Mouse (Mus musculus): ENCODE data around the gene F7. TPM values are rescaled to one million over a fixed set of nuclear protein-coding genes. Genes with fewer than 3 reads are reported as not detected.

The F7 gene
- polyA plus RNA-seq, 1 experiment: 1.3 TPM

- Histone ChIP-seq H3K4me1 (ENCODE audit: control insufficient read depth, insufficient read depth, low read length) (peaks cover 9% of the 10 kb centered on the region; the same call in 1 of the 2 replicates), H3K4me3 (replicated peaks; ENCODE audit: control insufficient read depth, low read depth, low read length) (no peak overlapping the region), H3K27ac (ENCODE audit: control insufficient read depth, insufficient read depth, low read depth, low read length, poor library complexity) (peak overlapping the region; percentile 49)
- TF ChIP-seq CTCF (IDR thresholded peaks at IDR 0.05; ENCODE audit: control insufficient read depth, insufficient read depth, low read length) (no peak), POLR2A (IDR thresholded peaks at IDR 0.05; ENCODE audit: borderline replicate concordance, control insufficient read depth, low read depth, low read length) (no peak)
- 61% methylated on average over 5 of the region's 5 CpGs for WGBS
These were observed 11.7 kb downstream of the F7 start for GRCm38 (mm10) chr8:13037569-13037968.

- Histone ChIP-seq H3K4me1 (ENCODE audit: control insufficient read depth, insufficient read depth, low read length) (peaks cover 9% of the 10 kb centered on the region; the same call in 1 of the 2 replicates), H3K27ac (ENCODE audit: control insufficient read depth, insufficient read depth, low read depth, low read length, poor library complexity) (peak overlapping the region; percentile 17; the same call in 1 of the 2 replicates), H3K4me3 (replicated peaks; ENCODE audit: control insufficient read depth, low read depth, low read length) (no peak overlapping the region)
- TF ChIP-seq CTCF (IDR thresholded peaks at IDR 0.05; ENCODE audit: control insufficient read depth, insufficient read depth, low read length): no peak
- no peak for TF ChIP-seq POLR2A (IDR thresholded peaks at IDR 0.05; ENCODE audit: borderline replicate concordance, control insufficient read depth, low read depth, low read length)
- WGBS: 28% methylated on average over 6 of the region's 6 CpGs
These were observed 13.2 kb downstream of the F7 start for GRCm38 (mm10) chr8:13039054-13039453.

DNA sequence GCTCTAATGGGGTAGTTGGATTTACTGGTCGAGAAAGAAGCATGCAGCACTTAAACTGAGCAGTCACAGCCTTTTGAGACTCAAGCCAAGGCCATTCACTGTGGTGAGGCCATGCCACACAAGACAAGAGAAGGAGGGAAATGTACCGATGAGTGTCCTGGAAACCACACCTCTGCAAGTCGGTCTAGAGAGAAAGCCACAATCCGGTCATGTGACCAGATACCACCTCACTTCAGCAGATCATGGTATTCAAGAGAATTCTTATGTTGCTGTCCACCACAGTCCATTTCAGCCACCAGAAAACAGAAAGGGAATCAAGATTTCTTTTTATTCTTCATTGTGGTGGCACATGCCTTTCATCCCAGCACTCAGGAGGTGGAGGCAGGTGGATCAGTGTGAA lies 15.6 kb downstream of the F7 start:
- TF ChIP-seq CTCF (IDR thresholded peaks at IDR 0.05; ENCODE audit: control insufficient read depth, insufficient read depth, low read length): no peak
- TF ChIP-seq POLR2A (IDR thresholded peaks at IDR 0.05; ENCODE audit: borderline replicate concordance, control insufficient read depth, low read depth, low read length): no peak
- WGBS: 28% methylated on average over 4 of the region's 4 CpGs
- H3K27ac ChIP-seq (ENCODE audit: control insufficient read depth, insufficient read depth, low read depth, low read length, poor library complexity): no peak overlapping the region
- H3K4me3 ChIP-seq (replicated peaks; ENCODE audit: control insufficient read depth, low read depth, low read length): no peak overlapping the region
- peaks cover 4% of the 10 kb centered on the region; the same call in 1 of the 2 replicates for H3K4me1 ChIP-seq (ENCODE audit: control insufficient read depth, insufficient read depth, low read length)

- Histone ChIP-seq H3K27ac (ENCODE audit: control insufficient read depth, insufficient read depth, low read depth, low read length, poor library complexity) (no peak overlapping the region), H3K4me3 (replicated peaks; ENCODE audit: control insufficient read depth, low read depth, low read length) (no peak overlapping the region), H3K4me1 (ENCODE audit: control insufficient read depth, insufficient read depth, low read length) (no peaks in the 10 kb centered on the region)
- TF ChIP-seq POLR2A (IDR thresholded peaks at IDR 0.05; ENCODE audit: borderline replicate concordance, control insufficient read depth, low read depth, low read length): no peak
- TF ChIP-seq CTCF (IDR thresholded peaks at IDR 0.05; ENCODE audit: control insufficient read depth, insufficient read depth, low read length): no peak
- 66% methylated on average over 5 of the region's 5 CpGs for WGBS
These were observed 21.8 kb downstream of the F7 start for GRCm38 (mm10) chr8:13047652-13048051.

DNA sequence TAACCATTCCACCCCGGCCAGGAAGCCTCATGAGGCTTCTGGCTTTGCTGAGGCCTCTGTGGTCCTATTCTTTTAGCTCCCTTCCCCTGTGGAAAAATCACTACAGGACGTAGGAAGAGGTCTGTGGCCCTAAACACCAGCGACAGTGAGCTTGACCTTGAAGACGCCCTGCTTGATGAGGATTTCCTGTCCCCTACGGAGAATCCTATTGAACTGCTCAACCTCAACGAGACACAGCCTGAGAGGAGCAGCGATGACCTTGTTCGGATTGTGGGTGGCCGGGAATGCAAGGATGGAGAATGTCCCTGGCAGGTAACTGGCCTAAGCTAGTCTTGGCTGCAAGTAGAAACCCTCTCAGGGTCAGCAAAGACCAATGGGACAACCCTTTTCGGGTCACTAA lies 24.7 kb downstream of the F7 start:
- Histone ChIP-seq H3K4me3 (replicated peaks; ENCODE audit: control insufficient read depth, low read depth, low read length) (no peak overlapping the region), H3K4me1 (ENCODE audit: control insufficient read depth, insufficient read depth, low read length) (no peaks in the 10 kb centered on the region), H3K27ac (ENCODE audit: control insufficient read depth, insufficient read depth, low read depth, low read length, poor library complexity) (no peak overlapping the region)
- WGBS: 80% methylated on average over 10 of the region's 10 CpGs
- TF ChIP-seq POLR2A (IDR thresholded peaks at IDR 0.05; ENCODE audit: borderline replicate concordance, control insufficient read depth, low read depth, low read length): no peak
- TF ChIP-seq CTCF (IDR thresholded peaks at IDR 0.05; ENCODE audit: control insufficient read depth, insufficient read depth, low read length): no peak

DNA sequence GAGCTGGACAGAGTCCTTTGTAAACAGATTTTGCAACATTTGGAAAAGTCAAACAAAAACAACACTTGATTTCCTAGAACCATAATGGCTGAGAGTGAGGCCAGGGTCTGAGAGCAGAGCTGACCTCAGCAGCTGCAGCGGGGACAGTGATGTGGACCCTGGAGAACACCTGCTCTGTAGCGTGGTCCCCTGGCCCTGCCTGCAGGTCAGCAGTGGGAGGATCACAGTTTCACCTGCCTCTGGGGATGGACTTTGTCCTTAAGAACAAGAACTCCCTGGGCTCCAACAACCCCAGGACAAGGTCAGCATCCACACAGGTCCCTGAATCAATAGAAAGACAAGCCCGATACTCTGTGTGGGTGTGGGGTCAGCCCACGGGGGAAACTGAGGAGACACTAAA lies 31.5 kb downstream of the F7 start:
- WGBS: 75% methylated on average over 4 of the region's 4 CpGs
- no peaks in the 10 kb centered on the region; the same call in 1 of the 2 replicates for H3K4me1 ChIP-seq (ENCODE audit: control insufficient read depth, insufficient read depth, low read length)
- no peak overlapping the region for H3K4me3 ChIP-seq (replicated peaks; ENCODE audit: control insufficient read depth, low read depth, low read length)
- H3K27ac ChIP-seq (ENCODE audit: control insufficient read depth, insufficient read depth, low read depth, low read length, poor library complexity): no peak overlapping the region
- TF ChIP-seq CTCF (IDR thresholded peaks at IDR 0.05; ENCODE audit: control insufficient read depth, insufficient read depth, low read length): no peak
- TF ChIP-seq POLR2A (IDR thresholded peaks at IDR 0.05; ENCODE audit: borderline replicate concordance, control insufficient read depth, low read depth, low read length): no peak

DNA sequence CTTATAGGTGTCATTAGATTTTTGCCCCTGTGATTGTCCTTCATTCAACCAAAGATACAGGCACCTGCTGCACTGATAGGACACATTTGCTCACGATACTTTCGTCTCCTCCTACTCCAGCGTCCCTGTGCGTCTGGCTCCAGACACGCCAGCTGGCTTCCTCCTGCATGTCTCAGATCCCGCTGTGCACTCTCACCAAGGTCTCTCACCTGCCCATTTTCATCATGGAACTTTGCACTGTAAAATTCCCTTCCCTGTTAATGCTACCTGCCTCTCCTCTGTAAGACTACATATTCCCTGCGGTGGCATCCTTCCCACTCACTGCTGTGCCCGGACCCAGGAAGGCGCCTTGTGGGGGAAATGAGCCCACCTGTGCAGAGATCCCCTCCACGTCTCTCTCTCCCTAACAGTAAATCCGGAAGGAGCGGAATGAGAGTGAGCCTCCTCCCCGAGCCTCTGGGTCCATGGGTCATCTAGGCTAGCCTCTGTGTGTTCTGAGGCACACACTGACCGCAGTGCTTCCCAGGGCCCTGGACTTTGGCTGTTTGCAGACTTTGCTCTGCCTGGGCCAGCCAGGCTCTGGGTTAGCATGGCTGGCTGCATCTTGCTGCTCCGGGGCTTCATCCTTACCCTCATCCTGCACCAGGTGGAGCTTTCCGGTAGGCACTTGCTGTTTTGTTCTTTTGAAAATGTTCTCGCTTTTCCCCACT lies 34.8 kb downstream of the F7 start, which contains the start of gene Proz:
Proz (plus strand) TSS at position 474 of the 710 bp plus-strand sequence.
- H3K4me1 ChIP-seq (ENCODE audit: control insufficient read depth, insufficient read depth, low read length): no peaks in the 10 kb centered on the region; the same call in 1 of the 2 replicates
- no peak within 1 kb of the TSS for H3K27ac ChIP-seq (ENCODE audit: control insufficient read depth, insufficient read depth, low read depth, low read length, poor library complexity)
- TF ChIP-seq POLR2A (IDR thresholded peaks at IDR 0.05; ENCODE audit: borderline replicate concordance, control insufficient read depth, low read depth, low read length) (no peak), CTCF (IDR thresholded peaks at IDR 0.05; ENCODE audit: control insufficient read depth, insufficient read depth, low read length) (no peak)
- no peak within 1 kb of the TSS for H3K4me3 ChIP-seq (replicated peaks; ENCODE audit: control insufficient read depth, low read depth, low read length)
- WGBS: 78% methylated on average over 17 of the region's 17 CpGs

DNA sequence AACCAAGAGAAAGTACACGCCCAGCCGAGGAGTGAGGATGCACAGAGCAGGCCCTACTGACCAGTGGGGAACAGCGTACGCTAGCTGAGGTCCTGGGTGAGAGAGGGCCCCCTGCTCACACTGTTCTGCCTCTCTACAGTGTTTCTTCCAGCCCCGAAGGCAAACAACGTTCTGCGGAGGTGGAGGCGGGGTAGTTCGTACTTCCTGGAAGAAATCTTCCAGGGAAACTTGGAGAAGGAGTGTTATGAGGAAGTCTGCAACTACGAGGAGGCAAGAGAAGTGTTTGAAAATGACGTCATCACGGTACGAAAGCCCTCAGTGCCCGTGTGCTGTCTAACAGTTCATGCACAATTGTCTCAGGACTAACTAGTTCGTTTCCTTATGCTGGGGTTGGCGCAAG lies 37.3 kb downstream of the F7 start:
- TF ChIP-seq CTCF (IDR thresholded peaks at IDR 0.05; ENCODE audit: control insufficient read depth, insufficient read depth, low read length): no peak
- TF ChIP-seq POLR2A (IDR thresholded peaks at IDR 0.05; ENCODE audit: borderline replicate concordance, control insufficient read depth, low read depth, low read length): no peak
- Histone ChIP-seq H3K4me3 (replicated peaks; ENCODE audit: control insufficient read depth, low read depth, low read length) (no peak overlapping the region), H3K4me1 (ENCODE audit: control insufficient read depth, insufficient read depth, low read length) (no peaks in the 10 kb centered on the region), H3K27ac (ENCODE audit: control insufficient read depth, insufficient read depth, low read depth, low read length, poor library complexity) (no peak overlapping the region)
- 54% methylated on average over 16 of the region's 16 CpGs for WGBS
